ENCODE assay signal across 13 mouse cellular contexts in genomic region chr4:90437375-90438190, GRCm38 (mm10).
DNase-seq lines count a peak whose midpoint lies in the region; ATAC-seq and TF ChIP-seq lines count a peak whose summit lies in the region.
"Had no signal": no experiment of that assay in that cellular context is flagged by ENCODE, and none has a peak within 500 bp of the region (broad histone marks: within the 10 kb centered on the region; RNA-seq: fewer than 3 reads in every experiment).

No protein-coding gene starts in this region.

- TF ChIP-seq CTCF in lung, adult 2 months (IDR thresholded peaks at IDR 0.05; ENCODE audit: insufficient read depth, low read length): no peak

- no peak for TF ChIP-seq POLR2A in lung, adult 2 months (IDR thresholded peaks at IDR 0.05; ENCODE audit: borderline replicate concordance, extremely low read depth, low read depth, low read length)

- no peaks in the 10 kb centered on the region for H3K36me3 ChIP-seq in forebrain, embryonic 11.5 days (ENCODE audit: control insufficient read depth, insufficient read depth, low read length)
- no peaks in the 10 kb centered on the region for H3K36me3 ChIP-seq in forebrain, embryonic 10.5 days (replicated peaks)
- no peaks in the 10 kb centered on the region for H3K36me3 ChIP-seq in hindbrain, embryonic 14.5 days (replicated peaks; ENCODE audit: control insufficient read depth, insufficient read depth)
- H3K36me3 ChIP-seq: embryonic facial prominence, embryonic 13.5 days; limb, embryonic 13.5 days had no signal

- no peaks in the 10 kb centered on the region for H3K27me3 ChIP-seq in forebrain, embryonic 11.5 days (ENCODE audit: control insufficient read depth, insufficient read depth, low read length)
- H3K27me3 ChIP-seq in forebrain, embryonic 10.5 days (ENCODE audit: poor library complexity, severe bottlenecking): no peaks in the 10 kb centered on the region
- no peaks in the 10 kb centered on the region for H3K27me3 ChIP-seq in hindbrain, embryonic 14.5 days (ENCODE audit: control insufficient read depth, insufficient read depth, low read length)
- H3K27me3 ChIP-seq: embryonic facial prominence, embryonic 13.5 days; limb, embryonic 13.5 days; Patski had no signal

- H3K27ac ChIP-seq in forebrain, embryonic 11.5 days (ENCODE audit: low read depth, low read length): no peak overlapping the region
- H3K27ac ChIP-seq in forebrain, embryonic 10.5 days: no peak overlapping the region
- H3K27ac ChIP-seq in hindbrain, embryonic 14.5 days: peak overlapping the region; percentile 71
- H3K27ac ChIP-seq: embryonic facial prominence, embryonic 13.5 days; limb, embryonic 13.5 days had no signal

- H3K4me3 ChIP-seq in forebrain, embryonic 11.5 days (ENCODE audit: low read depth, low read length): no peak overlapping the region
- no peak overlapping the region for H3K4me3 ChIP-seq in forebrain, embryonic 10.5 days
- H3K4me3 ChIP-seq in hindbrain, embryonic 14.5 days (replicated peaks; ENCODE audit: low read length): 0 out of 2 replicates have a peak overlapping the region, but pooled peaks have one; percentile 14
- H3K4me3 ChIP-seq in lung, adult 2 months (replicated peaks; ENCODE audit: extremely low read depth, low read depth, low read length): no peak overlapping the region
- H3K4me3 ChIP-seq: embryonic facial prominence, embryonic 13.5 days; limb, embryonic 13.5 days had no signal

- no peak overlapping the region for H3K9ac ChIP-seq in forebrain, embryonic 11.5 days (ENCODE audit: low read length)
- peak overlapping the region; percentile 28; the same call in 1 of the 2 replicates for H3K9ac ChIP-seq in hindbrain, embryonic 14.5 days
- H3K9ac ChIP-seq: embryonic facial prominence, embryonic 13.5 days; limb, embryonic 13.5 days had no signal

- 56% methylated on average over 7 of the region's 7 CpGs for WGBS in forebrain, embryonic 11.5 days
- WGBS in forebrain, embryonic 10.5 days: 72% methylated on average over 7 of the region's 7 CpGs
- 30% methylated on average over 7 of the region's 7 CpGs for WGBS in hindbrain, embryonic 14.5 days
- WGBS in lung, adult 2 months: 67% methylated on average over 7 of the region's 7 CpGs

- H3K9me3 ChIP-seq in forebrain, embryonic 11.5 days (ENCODE audit: control insufficient read depth, low read length): no peaks in the 10 kb centered on the region
- H3K9me3 ChIP-seq in forebrain, embryonic 10.5 days: no peaks in the 10 kb centered on the region
- H3K9me3 ChIP-seq in hindbrain, embryonic 14.5 days (ENCODE audit: control insufficient read depth, low read length): no peaks in the 10 kb centered on the region
- H3K9me3 ChIP-seq: embryonic facial prominence, embryonic 13.5 days; limb, embryonic 13.5 days had no signal

- peak; percentile 93 for ATAC-seq in forebrain, embryonic 11.5 days (replicated peaks; ENCODE audit: low FRiP score)
- ATAC-seq in hindbrain, embryonic 14.5 days (ENCODE audit: low FRiP score): peak; percentile 98
- no peak for ATAC-seq in erythroid progenitor cell, adult 5-6 weeks (replicated peaks; ENCODE audit: low FRiP score, poor library complexity, severe bottlenecking)
- ATAC-seq: intestine, postnatal 0 days; Patski had no signal

- DNase-seq in forebrain, embryonic 11.5 days (ENCODE audit: low spot score): peak; percentile 55
- DNase-seq in forebrain, embryonic 10.5 days (ENCODE audit: extremely low spot score, low spot score): no peak
- DNase-seq in hindbrain, embryonic 14.5 days (ENCODE audit: low spot score): peak; percentile 78
- peak; percentile 18 to 59 for DNase-seq in left cerebral cortex, postnatal 25 days (ENCODE audit: low spot score in 2 of 2)
- DNase-seq in right cerebral cortex, adult 2 months (ENCODE audit: low spot score in 2 of 2): peak; percentile 24 to 38
- DNase-seq in lung, adult 2 months: no peak
- DNase-seq in T-cell, adult 2 months (ENCODE audit: low spot score): no peak
- DNase-seq: lung, postnatal 4 days had no signal

- intact Hi-C loops in left cerebral cortex, postnatal 25 days (cut with DNase I): no loop called here

- no peaks in the 10 kb centered on the region for H3K4me1 ChIP-seq in forebrain, embryonic 11.5 days (replicated peaks; ENCODE audit: control insufficient read depth, insufficient read depth, low read length)
- H3K4me1 ChIP-seq in forebrain, embryonic 10.5 days: peaks cover 6% of the 10 kb centered on the region
- peaks cover 12% of the 10 kb centered on the region for H3K4me1 ChIP-seq in hindbrain, embryonic 14.5 days (replicated peaks; ENCODE audit: control insufficient read depth, insufficient read depth, low read length)
- no peaks in the 10 kb centered on the region for H3K4me1 ChIP-seq in lung, adult 2 months (ENCODE audit: control insufficient read depth, insufficient read depth, low read length)
- H3K4me1 ChIP-seq: embryonic facial prominence, embryonic 13.5 days; limb, embryonic 13.5 days had no signal

- no peak overlapping the region for H3K4me2 ChIP-seq in forebrain, embryonic 11.5 days (ENCODE audit: low read depth, low read length, severe bottlenecking)
- H3K4me2 ChIP-seq in hindbrain, embryonic 14.5 days (replicated peaks): peak overlapping the region; percentile 44
- H3K4me2 ChIP-seq: embryonic facial prominence, embryonic 13.5 days; limb, embryonic 13.5 days had no signal

Comparison
In these comparisons a context has a peak if more than half of its experiments do, and no peak if none do; other contexts are left out.
1. DNase-seq: peak in forebrain, embryonic 11.5 days (single experiment), hindbrain, embryonic 14.5 days (single experiment), left cerebral cortex, postnatal 25 days (2 of 2) and right cerebral cortex, adult 2 months (2 of 2); none in forebrain, embryonic 10.5 days (single experiment), lung, adult 2 months (single experiment) and T-cell, adult 2 months (single experiment).